Mouse (Mus musculus): ENCODE measurements at regions not wholly inside any gene's neighbourhood (a gene's known extent, or its start where the extent isn't known, plus 50 kb on each side); places are given as distances from the start of the nearest gene placed in this dataset.

DNA sequence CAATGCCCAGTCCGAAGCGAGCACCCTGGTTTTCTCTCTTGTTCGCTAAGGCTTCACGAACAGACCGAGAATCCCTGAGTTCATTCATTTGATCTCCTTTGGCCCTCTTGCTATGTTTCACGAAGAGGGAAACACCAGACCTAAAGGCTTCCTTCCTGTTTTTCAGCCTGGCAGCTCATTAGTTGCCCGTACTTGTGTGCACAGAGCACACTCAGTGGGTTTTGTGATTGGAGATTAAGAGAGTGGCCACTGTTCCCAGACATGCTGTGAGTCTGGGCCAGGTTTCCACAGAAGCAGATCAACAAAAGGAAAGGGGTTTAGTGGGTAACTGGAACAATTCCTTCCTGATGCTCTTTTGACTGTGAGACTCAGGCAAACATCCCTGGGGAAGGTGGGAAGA lies 331.5 kb upstream of the Kazn start:
- Histone ChIP-seq H3K36me3 (replicated peaks) (no peaks in the 10 kb centered on the region), H3K27me3 (no peaks in the 10 kb centered on the region), H3K9me3 (no peaks in the 10 kb centered on the region), H3K4me3 (replicated peaks) (no peak overlapping the region), H3K27ac (no peak overlapping the region), H3K4me2 (no peak overlapping the region), H3K4me1 (peaks cover 3% of the 10 kb centered on the region; the same call in 1 of the 2 replicates), H3K9ac (no peak overlapping the region)
- 64% methylated on average over 7 of the region's 7 CpGs for WGBS
- no peak for ATAC-seq (ENCODE audit: low FRiP score)

DNA sequence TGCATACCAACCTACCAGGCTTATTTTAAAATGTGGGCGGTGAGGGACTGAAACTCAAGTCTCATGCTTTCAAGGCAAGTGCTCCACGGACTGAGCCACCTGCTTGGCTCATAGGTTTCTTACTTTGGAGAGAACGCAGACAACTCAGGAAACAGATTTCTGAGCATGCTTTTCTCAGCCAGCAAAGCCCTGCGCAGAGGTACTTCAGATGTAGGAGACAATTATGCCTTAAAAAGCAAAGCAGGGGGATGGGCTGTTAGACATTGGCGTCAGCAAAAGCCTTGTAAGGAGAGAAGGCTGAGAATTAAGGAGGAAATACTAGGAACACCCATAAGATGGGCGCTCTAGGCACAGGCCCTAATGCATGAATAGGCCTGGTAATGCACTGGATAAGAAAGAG lies 329.4 kb upstream of the Kazn start:
- no peak overlapping the region for H3K4me3 ChIP-seq (replicated peaks)
- no peaks in the 10 kb centered on the region for H3K27me3 ChIP-seq
- H3K9ac ChIP-seq, result no peak overlapping the region
- H3K9me3 ChIP-seq, result no peaks in the 10 kb centered on the region
- no peak for ATAC-seq (ENCODE audit: low FRiP score)
- no peak overlapping the region for H3K27ac ChIP-seq
- H3K4me1 ChIP-seq, result peaks cover 3% of the 10 kb centered on the region; the same call in 1 of the 2 replicates
- H3K36me3 ChIP-seq (replicated peaks), result no peaks in the 10 kb centered on the region
- H3K4me2 ChIP-seq, result no peak overlapping the region
- WGBS, result 75% methylated on average over 6 of the region's 6 CpGs

DNA sequence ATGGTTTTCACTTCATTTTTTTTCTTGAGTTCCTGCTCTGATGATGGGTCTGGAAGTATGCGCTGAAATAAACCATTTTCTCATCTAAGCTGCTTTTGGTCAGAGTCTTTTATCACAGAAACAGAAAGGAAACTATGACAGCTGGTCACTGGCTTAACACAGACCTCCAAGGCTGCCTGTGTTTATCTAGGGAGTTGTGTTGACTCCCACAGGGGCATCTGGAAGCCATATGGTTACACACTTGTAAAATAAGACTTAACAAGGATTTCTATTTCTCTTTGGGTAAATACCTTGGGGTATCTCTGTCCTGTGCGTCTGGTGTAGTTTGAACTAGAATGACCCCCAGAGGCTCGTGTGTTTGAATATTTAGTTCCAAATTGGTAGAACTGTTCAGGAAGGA lies 315.5 kb upstream of the Kazn start:
- 77% methylated on average over 3 of the region's 3 CpGs for WGBS

DNA sequence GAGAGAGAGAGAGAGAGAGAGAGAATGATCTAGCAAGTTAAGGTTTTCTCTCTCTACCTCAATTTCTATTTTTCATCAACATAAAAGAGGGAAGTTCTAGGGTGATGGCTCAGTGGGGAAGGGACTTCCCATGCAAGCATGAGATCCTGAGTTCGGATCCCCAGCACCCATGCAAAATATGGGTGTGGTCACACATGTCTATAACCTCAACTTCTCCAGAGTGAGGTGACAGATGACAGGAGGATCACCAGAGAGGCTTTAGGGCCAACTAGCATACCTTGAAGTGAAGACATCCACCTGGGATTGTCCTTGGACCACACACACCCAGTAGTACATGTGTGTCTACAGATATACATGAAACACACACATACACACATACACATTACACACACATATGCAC lies 306.7 kb upstream of the Kazn start:
- 91% methylated on average over 1 of the region's 1 CpGs for WGBS
- no peak for ATAC-seq (ENCODE audit: low FRiP score)

More for the DNA sequence above, 315.5 kb upstream of the Kazn start:
- H3K4me2 ChIP-seq, result no peak overlapping the region
- ATAC-seq (ENCODE audit: low FRiP score), result no peak
- H3K27ac ChIP-seq, result no peak overlapping the region
- H3K27me3 ChIP-seq, result no peaks in the 10 kb centered on the region
- no peak overlapping the region for H3K9ac ChIP-seq
- no peaks in the 10 kb centered on the region for H3K4me1 ChIP-seq
- H3K4me3 ChIP-seq (replicated peaks), result no peak overlapping the region
- no peaks in the 10 kb centered on the region for H3K36me3 ChIP-seq (replicated peaks)
- no peaks in the 10 kb centered on the region for H3K9me3 ChIP-seq

DNA sequence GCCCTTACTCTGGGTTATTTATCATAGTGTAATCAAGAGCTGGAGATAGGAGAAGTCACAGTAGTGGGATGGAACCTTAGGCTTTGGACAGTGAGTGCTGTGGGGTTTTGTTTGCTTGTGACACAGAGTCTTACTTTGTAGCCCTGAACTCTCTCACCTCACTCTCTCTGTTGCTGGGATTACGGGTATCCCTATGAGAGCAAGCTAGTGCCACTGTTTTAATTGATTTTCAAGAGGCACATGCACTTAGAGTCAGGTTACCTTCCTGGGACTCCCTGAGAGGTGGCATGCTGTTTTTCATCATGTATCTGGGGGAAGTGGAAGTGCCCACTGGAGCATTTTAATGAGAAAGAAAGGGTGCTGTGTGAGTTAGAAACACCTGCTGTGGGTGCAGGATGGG lies 306.0 kb upstream of the Kazn start:
- Histone ChIP-seq H3K4me2 (no peak overlapping the region), H3K36me3 (replicated peaks) (no peaks in the 10 kb centered on the region), H3K27me3 (no peaks in the 10 kb centered on the region), H3K27ac (no peak overlapping the region), H3K9me3 (no peaks in the 10 kb centered on the region), H3K4me1 (no peaks in the 10 kb centered on the region), H3K4me3 (replicated peaks) (no peak overlapping the region), H3K9ac (no peak overlapping the region)
- WGBS, result 48% methylated on average over 1 of the region's 1 CpGs
- ATAC-seq (ENCODE audit: low FRiP score), result no peak

More for the DNA sequence above, 306.7 kb upstream of the Kazn start:
- Histone ChIP-seq H3K4me2 (no peak overlapping the region), H3K27ac (no peak overlapping the region), H3K4me1 (no peaks in the 10 kb centered on the region), H3K4me3 (replicated peaks) (no peak overlapping the region), H3K36me3 (replicated peaks) (no peaks in the 10 kb centered on the region), H3K9me3 (no peaks in the 10 kb centered on the region), H3K27me3 (no peaks in the 10 kb centered on the region), H3K9ac (no peak overlapping the region)

DNA sequence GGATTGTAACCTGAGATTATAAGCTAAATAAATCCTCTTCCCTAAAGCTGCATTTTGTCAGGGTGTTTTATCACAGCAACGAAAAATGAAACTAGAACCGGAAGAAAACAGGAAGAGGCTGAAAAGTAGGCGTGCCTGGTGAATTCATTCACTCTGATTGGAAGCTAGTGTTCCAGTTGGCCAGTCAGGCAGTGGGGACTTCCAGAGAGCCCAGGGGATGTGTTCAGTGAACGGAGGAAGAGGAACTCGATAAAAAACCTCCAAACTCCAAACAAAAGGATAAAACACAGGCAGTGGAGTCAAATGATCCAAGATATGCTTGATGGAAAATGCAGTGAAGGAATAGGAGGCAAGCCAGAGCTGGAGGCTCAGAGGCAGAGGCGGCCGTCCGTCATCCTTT lies 305.5 kb upstream of the Kazn start:
- H3K36me3 ChIP-seq (replicated peaks), result no peaks in the 10 kb centered on the region
- H3K4me1 ChIP-seq, result no peaks in the 10 kb centered on the region
- no peaks in the 10 kb centered on the region for H3K27me3 ChIP-seq
- no peak overlapping the region for H3K4me2 ChIP-seq
- WGBS, result 90% methylated on average over 8 of the region's 8 CpGs
- H3K4me3 ChIP-seq (replicated peaks), result no peak overlapping the region
- H3K27ac ChIP-seq, result no peak overlapping the region
- no peak overlapping the region for H3K9ac ChIP-seq
- H3K9me3 ChIP-seq, result no peaks in the 10 kb centered on the region
- ATAC-seq (ENCODE audit: low FRiP score), result no peak

DNA sequence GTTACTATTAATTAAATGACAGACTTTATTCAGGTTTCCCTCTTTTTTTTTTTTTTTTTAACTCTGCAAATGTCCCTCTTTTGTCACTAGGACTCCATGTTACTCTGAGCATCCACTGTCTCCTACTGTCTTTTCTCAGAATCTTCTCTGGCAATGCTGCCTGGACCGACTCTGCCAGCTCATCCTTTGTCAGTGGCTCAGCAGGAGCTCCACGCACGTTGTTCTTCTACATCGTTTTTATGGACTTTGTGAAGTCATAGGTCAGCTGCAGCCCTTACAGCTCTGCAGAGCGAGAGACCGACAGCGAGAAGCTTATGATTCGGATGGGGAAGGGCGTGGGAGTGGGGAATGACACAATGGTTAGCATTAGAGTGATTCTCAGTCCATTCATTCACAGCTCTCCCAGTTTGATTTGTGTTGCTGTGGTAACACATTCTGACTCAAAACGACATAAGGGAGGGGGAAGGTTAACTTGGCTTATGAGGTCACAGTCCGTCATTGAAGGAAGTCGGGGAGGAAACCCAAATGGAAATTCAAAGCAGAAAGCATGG lies 300.1 kb upstream of the Kazn start:
- H3K36me3 ChIP-seq (replicated peaks), result no peaks in the 10 kb centered on the region
- no peak for ATAC-seq (ENCODE audit: low FRiP score)
- no peak overlapping the region for H3K9ac ChIP-seq
- H3K27ac ChIP-seq, result no peak overlapping the region
- no peak overlapping the region for H3K4me3 ChIP-seq (replicated peaks)
- no peaks in the 10 kb centered on the region for H3K4me1 ChIP-seq
- H3K4me2 ChIP-seq, result no peak overlapping the region
- no peaks in the 10 kb centered on the region for H3K27me3 ChIP-seq
- no peaks in the 10 kb centered on the region for H3K9me3 ChIP-seq
- 57% methylated on average over 12 of the region's 12 CpGs for WGBS

DNA sequence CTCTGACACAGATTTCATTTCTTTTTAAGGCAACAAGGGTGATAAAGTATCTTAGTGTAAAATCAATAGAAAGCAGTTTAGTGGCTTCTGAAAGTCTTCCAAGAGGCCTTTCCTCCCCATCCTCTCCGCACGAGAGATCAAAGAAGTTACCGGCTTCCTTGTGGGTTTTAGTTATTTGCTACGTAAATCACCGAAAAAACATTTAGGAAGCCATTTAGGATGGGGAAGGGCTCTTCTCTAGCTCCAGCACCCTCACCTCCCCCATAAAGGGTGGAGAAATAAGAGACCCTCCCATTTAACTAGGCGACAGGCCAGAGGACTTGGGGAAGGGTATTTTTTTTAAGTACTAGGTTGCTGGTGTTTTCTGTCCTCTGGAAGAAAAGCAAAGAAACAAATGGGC lies 287.9 kb upstream of the Kazn start:
- Histone ChIP-seq H3K27ac (no peak overlapping the region), H3K9me3 (no peaks in the 10 kb centered on the region), H3K4me2 (no peak overlapping the region), H3K4me1 (no peaks in the 10 kb centered on the region), H3K9ac (no peak overlapping the region), H3K4me3 (replicated peaks) (no peak overlapping the region), H3K36me3 (replicated peaks) (no peaks in the 10 kb centered on the region), H3K27me3 (no peaks in the 10 kb centered on the region)
- ATAC-seq (ENCODE audit: low FRiP score), result no peak
- 78% methylated on average over 6 of the region's 6 CpGs for WGBS

DNA sequence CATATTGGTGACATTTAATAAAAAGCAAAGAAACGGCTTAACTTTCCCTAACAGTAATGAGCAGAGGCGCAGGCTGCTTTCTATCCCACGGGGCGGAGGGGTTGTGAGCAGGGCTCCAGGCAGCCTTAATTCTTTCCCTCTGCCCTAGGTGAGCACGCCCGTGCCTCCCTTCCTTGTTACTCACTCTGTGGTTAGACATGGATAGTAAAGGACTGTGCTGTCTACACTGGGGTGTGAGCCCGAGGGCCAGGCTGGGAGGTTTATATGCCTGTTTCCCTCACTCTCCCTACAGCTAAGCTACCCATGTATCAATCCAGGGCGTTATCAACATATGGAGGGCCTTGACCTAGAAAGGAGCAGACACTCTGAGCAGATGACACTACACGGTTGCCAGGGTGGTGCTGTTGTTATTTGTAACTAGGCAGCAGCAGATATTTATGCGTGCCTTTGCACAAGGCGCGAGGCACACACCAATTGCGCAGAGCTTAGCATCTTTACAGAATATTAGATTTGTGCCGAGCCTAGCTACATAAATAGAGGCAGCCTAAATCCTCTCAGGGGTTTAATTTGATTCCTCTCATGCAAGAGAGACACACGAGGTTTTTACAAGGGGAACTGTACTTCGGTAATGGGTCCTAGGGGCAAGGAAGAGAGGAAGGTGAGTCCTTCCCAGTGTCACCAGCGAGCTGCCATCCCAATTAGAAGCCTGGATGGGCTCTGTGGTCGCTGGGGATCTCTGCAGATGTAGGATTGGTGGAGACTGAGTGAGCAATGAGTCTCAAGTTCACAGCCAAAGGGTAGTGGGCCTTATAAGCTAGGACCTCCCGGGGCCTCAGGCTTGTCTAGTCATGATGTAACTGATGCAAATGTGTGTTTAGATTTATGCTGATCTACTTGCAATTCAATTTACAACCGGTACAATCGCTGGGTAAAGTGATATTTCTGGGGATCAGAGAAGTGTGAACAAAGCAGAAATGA lies 278.6 kb upstream of the Kazn start:
- 64% methylated on average over 21 of the region's 21 CpGs for WGBS
- 0 out of 2 replicates have a peak, but pooled peaks have one; percentile 14 for ATAC-seq (ENCODE audit: low FRiP score)
- Histone ChIP-seq H3K27ac (no peak overlapping the region), H3K27me3 (no peaks in the 10 kb centered on the region), H3K4me2 (no peak overlapping the region), H3K4me1 (peaks cover 12% of the 10 kb centered on the region), H3K36me3 (replicated peaks) (no peaks in the 10 kb centered on the region), H3K4me3 (replicated peaks) (no peak overlapping the region), H3K9ac (no peak overlapping the region), H3K9me3 (peaks cover 1% of the 10 kb centered on the region; the same call in 1 of the 2 replicates)

DNA sequence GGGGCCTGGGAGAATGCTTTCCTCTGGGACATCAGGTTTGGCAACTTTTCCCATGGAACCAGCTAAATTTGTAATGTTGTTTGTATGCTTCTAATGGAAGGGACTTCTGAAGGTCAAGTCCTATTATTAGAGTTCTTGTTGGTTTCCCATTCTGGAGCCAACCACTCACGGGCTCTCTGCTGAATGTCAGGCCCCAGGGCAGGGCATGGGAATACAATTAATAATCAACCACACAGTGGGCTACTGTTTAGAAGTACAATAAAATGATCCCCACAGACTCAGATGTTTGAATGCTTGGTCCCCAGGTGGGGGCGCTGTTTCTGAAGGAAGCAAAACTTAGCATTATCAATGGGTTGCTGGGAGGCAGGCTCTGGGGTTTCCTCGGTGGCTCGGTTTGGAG lies 275.6 kb upstream of the Kazn start:
- Histone ChIP-seq H3K9me3 (peaks cover 5% of the 10 kb centered on the region; the same call in 1 of the 2 replicates), H3K4me2 (no peak overlapping the region), H3K4me1 (peaks cover 12% of the 10 kb centered on the region), H3K27ac (no peak overlapping the region), H3K4me3 (replicated peaks) (no peak overlapping the region), H3K9ac (no peak overlapping the region), H3K36me3 (replicated peaks) (no peaks in the 10 kb centered on the region), H3K27me3 (no peaks in the 10 kb centered on the region)
- no peak for ATAC-seq (ENCODE audit: low FRiP score)
- WGBS, result 91% methylated on average over 4 of the region's 4 CpGs

DNA sequence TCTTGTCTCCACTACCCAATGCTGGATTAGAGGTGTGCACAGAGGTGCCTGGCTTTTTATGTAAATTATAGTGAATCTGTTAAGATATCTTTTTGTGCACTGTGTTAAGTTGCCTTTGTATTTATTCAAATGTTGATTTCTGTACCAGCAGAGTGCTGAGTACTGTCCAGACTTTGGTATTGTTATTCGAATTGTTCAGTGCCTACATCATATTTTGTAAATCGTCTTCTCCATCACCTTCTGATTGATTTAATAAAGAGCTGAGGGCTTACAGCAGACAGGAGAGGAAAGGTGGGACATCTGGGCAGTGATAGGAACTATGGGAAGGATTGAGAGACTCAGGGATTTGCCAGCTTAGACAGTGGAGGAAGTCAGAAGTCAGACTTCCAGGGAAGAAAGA lies 270.2 kb upstream of the Kazn start:
- Histone ChIP-seq H3K4me1 (peaks cover 18% of the 10 kb centered on the region), H3K27me3 (no peaks in the 10 kb centered on the region; the same call in 1 of the 2 replicates), H3K36me3 (replicated peaks) (no peaks in the 10 kb centered on the region), H3K4me3 (replicated peaks) (no peak overlapping the region), H3K4me2 (no peak overlapping the region), H3K27ac (no peak overlapping the region), H3K9me3 (peaks cover 5% of the 10 kb centered on the region; the same call in 1 of the 2 replicates), H3K9ac (no peak overlapping the region)
- ATAC-seq (ENCODE audit: low FRiP score), result no peak
- WGBS, result 77% methylated on average over 2 of the region's 2 CpGs

DNA sequence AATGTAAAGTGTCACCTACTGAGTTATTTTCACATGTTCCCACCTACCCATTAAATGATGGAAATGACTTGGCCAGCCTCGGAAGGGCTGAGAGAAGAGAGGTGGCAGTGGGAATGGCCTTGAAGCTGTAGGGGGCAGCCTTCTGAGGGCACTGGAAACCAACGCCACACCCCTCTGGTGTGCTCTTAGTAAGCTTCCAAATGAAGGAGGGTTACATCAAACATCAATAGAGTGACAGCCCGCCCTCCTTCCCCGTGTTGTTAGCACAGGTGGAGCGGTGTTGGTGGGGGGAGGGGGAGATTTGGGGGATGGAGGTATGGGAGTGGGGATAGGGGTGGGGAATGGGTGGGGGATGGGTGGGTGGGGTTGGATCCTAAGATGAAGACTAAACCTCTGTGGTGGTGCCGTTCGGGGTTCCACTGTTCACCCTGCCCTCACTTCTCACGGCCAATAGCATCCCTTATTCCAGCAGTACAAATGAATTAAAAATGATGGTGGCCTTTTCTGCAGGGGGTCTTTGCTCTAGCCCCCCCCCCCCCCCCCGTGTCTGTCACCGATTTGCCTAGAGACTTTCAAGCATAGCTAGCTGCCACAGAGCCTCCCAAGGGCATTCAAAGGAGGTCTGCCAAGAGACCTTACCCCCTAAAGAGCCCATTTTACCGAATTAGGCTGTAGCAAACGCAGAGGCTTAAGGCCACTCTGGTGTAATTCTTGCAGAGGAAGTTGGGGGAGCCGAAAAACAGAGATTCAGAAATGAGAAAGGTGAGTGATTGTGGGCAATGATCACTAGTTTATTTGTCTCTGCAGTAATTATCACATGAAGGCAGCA lies 267.4 kb upstream of the Kazn start:
- Histone ChIP-seq H3K4me2 (no peak overlapping the region), H3K4me1 (peaks cover 18% of the 10 kb centered on the region), H3K9ac (no peak overlapping the region), H3K36me3 (replicated peaks) (no peaks in the 10 kb centered on the region), H3K27ac (no peak overlapping the region), H3K9me3 (no peaks in the 10 kb centered on the region), H3K27me3 (no peaks in the 10 kb centered on the region; the same call in 1 of the 2 replicates), H3K4me3 (replicated peaks) (no peak overlapping the region)
- 20% methylated on average over 12 of the region's 13 CpGs for WGBS
- ATAC-seq (ENCODE audit: low FRiP score), result no peak
